ENCODE assay signal across 10 mouse cellular contexts in the genomic region with DNA sequence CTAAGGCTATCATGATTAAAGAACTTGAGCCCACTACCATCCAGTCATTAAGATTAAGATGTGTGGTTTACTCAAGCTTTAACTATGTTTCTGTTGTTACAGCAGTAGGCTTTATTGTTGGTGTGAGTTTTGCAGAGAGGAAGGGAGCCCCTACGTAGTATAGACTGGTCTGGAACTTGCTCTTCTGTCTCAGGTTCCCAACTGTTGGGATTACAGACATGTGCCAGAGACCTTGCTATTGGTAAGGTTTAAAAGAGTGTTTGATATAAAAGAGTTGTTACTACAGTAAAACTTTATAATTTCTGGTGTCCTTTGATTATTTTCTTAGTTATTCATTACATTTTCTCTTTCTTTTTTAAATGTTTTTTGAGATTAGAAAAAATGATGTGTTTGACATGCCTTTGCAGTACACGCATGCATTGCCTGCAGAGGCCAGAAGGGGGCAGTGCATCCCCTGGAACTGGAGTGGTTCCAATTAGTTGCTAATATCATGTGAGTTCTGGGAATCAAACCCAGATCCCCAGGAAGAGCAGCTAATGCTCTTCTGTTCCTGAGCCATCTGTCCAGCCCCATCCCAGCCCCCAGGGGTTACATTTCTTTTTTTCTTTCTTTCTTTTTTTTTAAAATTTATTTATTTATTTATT. TPM values are rescaled to one million over a fixed set of nuclear protein-coding genes. Genes with fewer than 3 reads are reported as not detected.
DNase-seq lines count a peak whose midpoint lies in the region; ATAC-seq and TF ChIP-seq lines count a peak whose summit lies in the region.
"Had no signal": no experiment of that assay in that cellular context is flagged by ENCODE, and none has a peak within 500 bp of the region (broad histone marks: within the 10 kb centered on the region; RNA-seq: fewer than 3 reads in every experiment).

No protein-coding gene starts in this region.

- ATAC-seq in hindbrain, embryonic 11.5 days (ENCODE audit: low FRiP score) = no peak
- no peak for ATAC-seq in hindbrain, embryonic 13.5 days (ENCODE audit: low FRiP score)
- peak; percentile 88 for ATAC-seq in inflammation-experienced regulatory T-cells, adult 6 months
- peak; percentile 98 for ATAC-seq in megakaryocyte progenitor cell, adult 5-6 weeks (replicated peaks; ENCODE audit: poor library complexity)

- TF ChIP-seq POLR2A in bone marrow macrophage, adult 2 months (IDR thresholded peaks at IDR 0.05; ENCODE audit: borderline replicate concordance, low read depth, low read length) = no peak

- peak; percentile 73 for TF ChIP-seq CTCF in bone marrow macrophage, adult 2 months (IDR thresholded peaks at IDR 0.05; ENCODE audit: low read depth, low read length)

- no peak overlapping the region for H3K9ac ChIP-seq in hindbrain, embryonic 11.5 days (ENCODE audit: low read depth, low read length)
- H3K9ac ChIP-seq in hindbrain, embryonic 13.5 days = no peak overlapping the region
- H3K9ac ChIP-seq: embryonic facial prominence, embryonic 15.5 days had no signal

- H3K4me2 ChIP-seq in hindbrain, embryonic 11.5 days (replicated peaks; ENCODE audit: low read depth, low read length) = no peak overlapping the region
- H3K4me2 ChIP-seq in hindbrain, embryonic 13.5 days = no peak overlapping the region
- H3K4me2 ChIP-seq: embryonic facial prominence, embryonic 15.5 days had no signal

- no peak overlapping the region for H3K27ac ChIP-seq in hindbrain, embryonic 11.5 days (ENCODE audit: low read depth, low read length)
- H3K27ac ChIP-seq in hindbrain, embryonic 13.5 days = no peak overlapping the region
- no peak overlapping the region for H3K27ac ChIP-seq in bone marrow macrophage, adult 2 months (ENCODE audit: insufficient read depth, low read depth, low read length)
- H3K27ac ChIP-seq: embryonic facial prominence, embryonic 15.5 days had no signal

- H3K4me1 ChIP-seq in hindbrain, embryonic 11.5 days (replicated peaks; ENCODE audit: control insufficient read depth, insufficient read depth, low read length) = no peaks in the 10 kb centered on the region
- no peaks in the 10 kb centered on the region for H3K4me1 ChIP-seq in hindbrain, embryonic 13.5 days (replicated peaks)
- H3K4me1 ChIP-seq in bone marrow macrophage, adult 2 months (ENCODE audit: control insufficient read depth, insufficient read depth, low read length) = no peaks in the 10 kb centered on the region
- H3K4me1 ChIP-seq: embryonic facial prominence, embryonic 15.5 days had no signal

- H3K27me3 ChIP-seq in hindbrain, embryonic 11.5 days (ENCODE audit: control insufficient read depth, insufficient read depth, low read length) = no peaks in the 10 kb centered on the region
- H3K27me3 ChIP-seq in hindbrain, embryonic 13.5 days = no peaks in the 10 kb centered on the region
- H3K27me3 ChIP-seq: embryonic facial prominence, embryonic 15.5 days; megakaryocyte, embryonic 14.5 days had no signal

- H3K36me3 ChIP-seq in hindbrain, embryonic 11.5 days (ENCODE audit: control insufficient read depth, insufficient read depth, low read length) = no peaks in the 10 kb centered on the region
- H3K36me3 ChIP-seq in hindbrain, embryonic 13.5 days = peaks cover 3% of the 10 kb centered on the region; the same call in 1 of the 2 replicates
- H3K36me3 ChIP-seq: embryonic facial prominence, embryonic 15.5 days had no signal

- H3K4me3 ChIP-seq in hindbrain, embryonic 11.5 days (ENCODE audit: low read depth, low read length) = no peak overlapping the region
- H3K4me3 ChIP-seq in hindbrain, embryonic 13.5 days = no peak overlapping the region
- H3K4me3 ChIP-seq in bone marrow macrophage, adult 2 months (ENCODE audit: insufficient read depth, low read length) = no peak overlapping the region
- H3K4me3 ChIP-seq: embryonic facial prominence, embryonic 15.5 days; megakaryocyte, embryonic 14.5 days had no signal

- no peaks in the 10 kb centered on the region for H3K9me3 ChIP-seq in hindbrain, embryonic 11.5 days (ENCODE audit: control insufficient read depth, low read length)
- no peaks in the 10 kb centered on the region for H3K9me3 ChIP-seq in hindbrain, embryonic 13.5 days
- H3K9me3 ChIP-seq: embryonic facial prominence, embryonic 15.5 days; megakaryocyte, embryonic 14.5 days had no signal

- peak; percentile 49 for DNase-seq in hindbrain, embryonic 11.5 days (ENCODE audit: low spot score)
- DNase-seq in CD8-positive naive resting alpha-beta T cell, adult 2 months (ENCODE audit: low read depth in 2 of 2, low spot score in 2 of 2) = peak; percentile 39 to 65
- peak; percentile 52 to 61 for DNase-seq in thymus, postnatal 36 days
- DNase-seq in frontal cortex, postnatal 25 days (ENCODE audit: low spot score in 2 of 2) = no peak

- WGBS in hindbrain, embryonic 11.5 days = 70% methylated on average over 2 of the region's 2 CpGs
- 70% methylated on average over 2 of the region's 2 CpGs for WGBS in hindbrain, embryonic 13.5 days

RNA-seq across cellular contexts. Expression of gene Uchl5, which starts 11.6 kb away (rescaled TPM):
- 74.6 and 74.9 TPM in 2 replicates for polyA plus RNA-seq in hindbrain, embryonic 11.5 days (2014; fragmentation: Nextera tagmentation; extraction: Ambion mirVana)
- 65.9 and 76.9 TPM in 2 replicates for polyA plus RNA-seq in hindbrain, embryonic 13.5 days (2015; fragmentation: Nextera tagmentation; extraction: Ambion mirVana)
- polyA plus RNA-seq in bone marrow macrophage, adult 2 months (2012; ENCODE audit: insufficient read depth, insufficient read length, missing spikeins) = 55.4 and 57.3 TPM in 2 replicates
- polyA plus RNA-seq in inflammation-experienced regulatory T-cells, adult 6 months (2017; shearing (Covaris generic)) = 10 to 100 TPM; 49.2 to 94.0 (median 74.1) TPM
- 177 and 198 TPM in 2 replicates for total RNA-seq in megakaryocyte progenitor cell, adult 5-6 weeks (2015)
- total RNA-seq in megakaryocyte progenitor cell, adult 5-6 weeks (2017) = 195 and 207 TPM in 2 replicates

RNA-seq across cellular contexts. Expression of gene Trove2, which starts 11.8 kb away (rescaled TPM):
- 37.5 and 41.0 TPM in 2 replicates for polyA plus RNA-seq in hindbrain, embryonic 11.5 days (2014; fragmentation: Nextera tagmentation; extraction: Ambion mirVana)
- polyA plus RNA-seq in hindbrain, embryonic 13.5 days (2015; fragmentation: Nextera tagmentation; extraction: Ambion mirVana) = 39.9 and 40.6 TPM in 2 replicates
- 8.2 and 8.6 TPM in 2 replicates for polyA plus RNA-seq in bone marrow macrophage, adult 2 months (2012; ENCODE audit: insufficient read depth, insufficient read length, missing spikeins)
- polyA plus RNA-seq in inflammation-experienced regulatory T-cells, adult 6 months (2017; shearing (Covaris generic)) = 1 to 10 TPM; 4.6 to 6.5 (median 4.7) TPM
- total RNA-seq in megakaryocyte progenitor cell, adult 5-6 weeks (2015) = 1.2 and 2.7 TPM in 2 replicates
- 1.9 and 2.5 TPM in 2 replicates for total RNA-seq in megakaryocyte progenitor cell, adult 5-6 weeks (2017)

Comparison
In these comparisons a context has a peak if more than half of its experiments do, and no peak if none do; other contexts are left out.
1. ATAC-seq: peak in inflammation-experienced regulatory T-cells, adult 6 months (single experiment) and megakaryocyte progenitor cell, adult 5-6 weeks (single experiment); none in hindbrain, embryonic 11.5 days (single experiment) and hindbrain, embryonic 13.5 days (single experiment).
2. DNase-seq: peak in hindbrain, embryonic 11.5 days (single experiment), CD8-positive naive resting alpha-beta T cell, adult 2 months (2 of 2) and thymus, postnatal 36 days (2 of 2); none in frontal cortex, postnatal 25 days (0 of 2).